In the genomic region with DNA sequence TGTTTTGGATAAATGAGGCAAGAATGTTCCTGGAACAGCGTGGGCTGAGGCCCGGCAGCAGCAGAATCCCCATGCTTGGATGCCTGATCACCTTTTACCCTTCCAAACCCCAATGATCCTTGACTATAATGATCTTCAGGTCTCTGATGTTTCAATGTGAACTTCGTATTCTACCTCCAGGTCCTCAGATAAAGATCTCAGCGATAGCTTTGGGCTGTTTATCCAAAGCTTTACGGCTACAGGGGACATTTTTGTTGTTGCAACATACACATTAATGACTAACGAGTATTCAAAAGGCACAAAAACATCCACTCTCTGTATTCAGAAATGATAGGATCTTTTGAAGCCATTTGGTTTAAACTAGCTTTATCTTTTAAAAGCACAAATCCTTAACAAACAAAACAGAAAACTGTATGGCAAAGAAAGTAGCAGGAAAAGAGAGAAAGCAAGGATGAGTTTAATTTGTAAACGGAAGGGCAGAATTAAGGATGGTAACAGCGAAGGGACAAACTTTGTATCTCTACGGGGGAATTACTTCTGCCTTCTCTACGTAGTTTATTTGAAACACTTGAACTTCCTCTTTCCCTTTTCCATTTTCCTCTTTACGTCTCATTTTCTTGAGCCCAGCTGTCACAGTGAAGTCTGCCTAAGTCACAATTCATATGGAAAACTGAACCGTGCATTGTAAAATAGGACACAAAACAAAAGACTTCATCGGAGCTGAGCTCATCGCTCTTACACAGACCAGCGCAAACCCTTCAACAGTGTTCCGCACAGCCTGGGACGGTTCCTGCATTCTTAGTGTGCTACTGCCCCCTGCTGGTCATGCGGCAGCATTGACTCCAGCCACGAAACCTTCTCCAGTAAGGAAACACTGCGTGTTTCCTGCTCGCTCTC, we compare ENCODE assay signal across 8 mouse cellular contexts.
DNase-seq lines count a peak whose midpoint lies in the region; ATAC-seq and TF ChIP-seq lines count a peak whose summit lies in the region.

No protein-coding gene starts in this region.

- H3K9me3 ChIP-seq in E14TG2a.4 (ENCODE audit: low read length) = no peaks in the 10 kb centered on the region
- H3K9me3 ChIP-seq in forebrain, embryonic 12.5 days = no peaks in the 10 kb centered on the region
- H3K9me3 ChIP-seq in heart, postnatal 0 days (replicated peaks; ENCODE audit: control insufficient read depth, low read length) = no peaks in the 10 kb centered on the region
- H3K9me3 ChIP-seq in liver, embryonic 16.5 days (replicated peaks; ENCODE audit: control insufficient read depth, low read length) = no peaks in the 10 kb centered on the region
- H3K9me3 ChIP-seq in neural tube, embryonic 13.5 days = no peaks in the 10 kb centered on the region

- peak; percentile 88 for ATAC-seq in forebrain, embryonic 12.5 days (ENCODE audit: low FRiP score)
- peak; percentile 85 for ATAC-seq in heart, postnatal 0 days (ENCODE audit: insufficient read depth, low read depth)
- ATAC-seq in liver, embryonic 16.5 days (ENCODE audit: low read depth) = peak; percentile 68
- ATAC-seq in neural tube, embryonic 13.5 days (ENCODE audit: low read depth) = peak; percentile 88

- WGBS in forebrain, embryonic 12.5 days = 10% methylated on average over 21 of the region's 21 CpGs
- WGBS in heart, postnatal 0 days = 8% methylated on average over 21 of the region's 21 CpGs
- WGBS in liver, embryonic 16.5 days (ENCODE audit: insufficient replicate concordance) = 6% methylated on average over 21 of the region's 21 CpGs
- WGBS in neural tube, embryonic 13.5 days = 10% methylated on average over 21 of the region's 21 CpGs

- DNase-seq in c-Kit-positive CD71-positive TER-119-positive erythroid progenitor cells, embryonic 14.5 days (ENCODE audit: low spot score) = peak; percentile 82
- DNase-seq in heart, postnatal 0 days (ENCODE audit: low spot score) = peak; percentile 96
- peak; percentile 92 for DNase-seq in kidney, postnatal 4 days

- no peaks in the 10 kb centered on the region for H3K36me3 ChIP-seq in E14TG2a.4 (ENCODE audit: insufficient read depth, low read length)
- H3K36me3 ChIP-seq in forebrain, embryonic 12.5 days (replicated peaks) = no peaks in the 10 kb centered on the region
- H3K36me3 ChIP-seq in heart, postnatal 0 days (replicated peaks; ENCODE audit: control insufficient read depth, insufficient read depth, low read length) = no peaks in the 10 kb centered on the region
- H3K36me3 ChIP-seq in liver, embryonic 16.5 days (ENCODE audit: control insufficient read depth, insufficient read depth) = no peaks in the 10 kb centered on the region
- no peaks in the 10 kb centered on the region for H3K36me3 ChIP-seq in neural tube, embryonic 13.5 days
- no peaks in the 10 kb centered on the region for H3K36me3 ChIP-seq in testis, adult 2 months (ENCODE audit: control insufficient read depth, insufficient read depth, low read length)

- peak overlapping the region; percentile 36; the same call in 1 of the 2 replicates for H3K9ac ChIP-seq in forebrain, embryonic 12.5 days
- peak overlapping the region; percentile 59 for H3K9ac ChIP-seq in heart, postnatal 0 days (replicated peaks; ENCODE audit: low read depth, low read length)
- H3K9ac ChIP-seq in liver, embryonic 16.5 days (ENCODE audit: low read depth, low read length) = no peak overlapping the region
- peak overlapping the region; percentile 43 for H3K9ac ChIP-seq in neural tube, embryonic 13.5 days

- peak; percentile 93 for TF ChIP-seq CTCF in E14TG2a.4 (conservative IDR thresholded peaks at IDR 0.05; ENCODE audit: low read length)
- peak; percentile 99 for TF ChIP-seq CTCF in heart, postnatal 0 days (IDR thresholded peaks at IDR 0.05; ENCODE audit: low read depth)
- peak; percentile 100 for TF ChIP-seq CTCF in testis, adult 2 months (IDR thresholded peaks at IDR 0.05; ENCODE audit: control insufficient read depth, insufficient read depth, insufficient replicate concordance, low read depth, low read length)

- TF ChIP-seq POLR2A in testis, adult 2 months (IDR thresholded peaks at IDR 0.05; ENCODE audit: control insufficient read depth, low read depth, low read length) = no peak; the same call in 1 of the 2 replicates

- no peak for TF ChIP-seq EP300 in heart, postnatal 0 days (IDR thresholded peaks at IDR 0.05; ENCODE audit: low read depth)

- H3K4me2 ChIP-seq in forebrain, embryonic 12.5 days = peak overlapping the region; percentile 58
- peak overlapping the region; percentile 80 for H3K4me2 ChIP-seq in heart, postnatal 0 days (ENCODE audit: low read depth, low read length)
- peak overlapping the region; percentile 69 for H3K4me2 ChIP-seq in liver, embryonic 16.5 days (ENCODE audit: low read depth, low read length)
- peak overlapping the region; percentile 53 for H3K4me2 ChIP-seq in neural tube, embryonic 13.5 days

- peak overlapping the region; percentile 63 for H3K4me3 ChIP-seq in E14TG2a.4 (replicated peaks; ENCODE audit: low read length)
- peak overlapping the region; percentile 42 for H3K4me3 ChIP-seq in forebrain, embryonic 12.5 days (replicated peaks)
- peak overlapping the region; percentile 60 for H3K4me3 ChIP-seq in heart, postnatal 0 days (ENCODE audit: low read depth, low read length)
- H3K4me3 ChIP-seq in liver, embryonic 16.5 days (ENCODE audit: low read depth, low read length) = peak overlapping the region; percentile 36
- H3K4me3 ChIP-seq in neural tube, embryonic 13.5 days = peak overlapping the region; percentile 42
- peak overlapping the region; percentile 84; the same call in 1 of the 2 replicates for H3K4me3 ChIP-seq in testis, adult 2 months (ENCODE audit: control insufficient read depth, low read depth, low read length)

- no peak overlapping the region for H3K27ac ChIP-seq in forebrain, embryonic 12.5 days
- peak overlapping the region; percentile 70 for H3K27ac ChIP-seq in heart, postnatal 0 days (ENCODE audit: low read depth)
- H3K27ac ChIP-seq in liver, embryonic 16.5 days (ENCODE audit: low read length) = no peak overlapping the region
- no peak overlapping the region for H3K27ac ChIP-seq in neural tube, embryonic 13.5 days (replicated peaks)
- peak overlapping the region; percentile 72 for H3K27ac ChIP-seq in testis, adult 2 months (ENCODE audit: control insufficient read depth, insufficient read depth, low read depth, low read length)

- H3K27me3 ChIP-seq in E14TG2a.4 (ENCODE audit: insufficient read depth, low read length) = peaks cover 10% of the 10 kb centered on the region
- peaks cover 5% of the 10 kb centered on the region; the same call in 1 of the 2 replicates for H3K27me3 ChIP-seq in forebrain, embryonic 12.5 days
- no peaks in the 10 kb centered on the region for H3K27me3 ChIP-seq in heart, postnatal 0 days (ENCODE audit: control insufficient read depth, insufficient read depth, low read length)
- no peaks in the 10 kb centered on the region; the same call in 1 of the 2 replicates for H3K27me3 ChIP-seq in liver, embryonic 16.5 days (ENCODE audit: control insufficient read depth, insufficient read depth, low read depth, low read length)
- peaks cover 27% of the 10 kb centered on the region for H3K27me3 ChIP-seq in neural tube, embryonic 13.5 days
- H3K27me3 ChIP-seq in testis, adult 2 months (ENCODE audit: control insufficient read depth, insufficient read depth, low read length) = no peaks in the 10 kb centered on the region

- H3K4me1 ChIP-seq in E14TG2a.4 (replicated peaks; ENCODE audit: low read depth, low read length) = peaks cover 26% of the 10 kb centered on the region
- peaks cover 14% of the 10 kb centered on the region for H3K4me1 ChIP-seq in forebrain, embryonic 12.5 days
- peaks cover 6% of the 10 kb centered on the region for H3K4me1 ChIP-seq in heart, postnatal 0 days (ENCODE audit: control insufficient read depth, insufficient read depth)
- H3K4me1 ChIP-seq in liver, embryonic 16.5 days (ENCODE audit: control insufficient read depth, low read depth, low read length) = peaks cover 12% of the 10 kb centered on the region
- peaks cover 15% of the 10 kb centered on the region for H3K4me1 ChIP-seq in neural tube, embryonic 13.5 days (replicated peaks)
- H3K4me1 ChIP-seq in testis, adult 2 months (ENCODE audit: control insufficient read depth, insufficient read depth, low read length) = peaks cover 13% of the 10 kb centered on the region

Comparison
In these comparisons a context has a peak if more than half of its experiments do, and no peak if none do; other contexts are left out.
1. H3K27ac ChIP-seq: peak in heart, postnatal 0 days (single experiment) and testis, adult 2 months (single experiment); none in forebrain, embryonic 12.5 days (single experiment), liver, embryonic 16.5 days (single experiment) and neural tube, embryonic 13.5 days (single experiment).
2. Peak in every context shown above with its lines, with median percentiles within 50 percentile points of each other: H3K4me3 ChIP-seq, CTCF ChIP-seq, DNase-seq, ATAC-seq and H3K4me2 ChIP-seq.